Mouse (Mus musculus) forebrain, postnatal 0 days (tissue): ENCODE data around the gene Wdr74. TPM values are rescaled to one million over a fixed set of nuclear protein-coding genes. Genes with fewer than 3 reads are reported as not detected.

ENCODE experiments used
- ATAC-seq: fragments of 200-750 bp; cut with Nextera tagmentation; 2 replicates; pipeline ENCODE4 v1.8.0; 2017; ENCODE audit warnings: mild to moderate bottlenecking, moderate library complexity
- DNase-seq: peaks from one replicate; pipeline ENCODE4 v3.0.0-alpha.2; 2015
- H3K27ac ChIP-seq: fragments of 300-500 bp; sonication (generic); 2 replicates; pipeline ENCODE4 v1.5.1; 2014; ENCODE audit warnings: low read depth, mild to moderate bottlenecking, antibody characterized with exemption, low read length, moderate library complexity, mixed read lengths
- H3K27me3 ChIP-seq: fragments of 300-500 bp; sonication (generic); 2 replicates; pipeline ENCODE4 v1.6.1; 2014; ENCODE audit warnings: mild to moderate bottlenecking, low read length, mixed read lengths; ENCODE audit not compliant: insufficient read depth
- H3K36me3 ChIP-seq: fragments of 300-500 bp; sonication (generic); 2 replicates; pipeline ENCODE4 v1.6.1; 2014; ENCODE audit warnings: mild to moderate bottlenecking, moderate library complexity; ENCODE audit not compliant: insufficient read depth
- H3K4me1 ChIP-seq: fragments of 300-500 bp; sonication (generic); 2 replicates; pipeline ENCODE4 v1.6.1; 2014; ENCODE audit warnings: antibody characterized with exemption; ENCODE audit not compliant: insufficient read depth
- H3K4me2 ChIP-seq: fragments of 300-500 bp; sonication (generic); 2 replicates; pipeline ENCODE4 v1.6.1; 2014; ENCODE audit warnings: low read depth, mild to moderate bottlenecking, moderate library complexity
- H3K4me3 ChIP-seq: fragments of 300-500 bp; sonication (generic); 2 replicates; pipeline ENCODE4 v1.5.1; 2014; ENCODE audit warnings: low read depth, low read length, mixed read lengths
- H3K9ac ChIP-seq: fragments of 300-500 bp; sonication (generic); 2 replicates; pipeline ENCODE4 v1.6.1; 2014; ENCODE audit warnings: mild to moderate bottlenecking
- H3K9me3 ChIP-seq: fragments of 300-500 bp; sonication (generic); 2 replicates; pipeline ENCODE4 v1.6.1; 2016; ENCODE audit warnings: low read length
- CTCF ChIP-seq: sonication (generic); IDR thresholded peaks from 2 replicates; pipeline ENCODE4 v1.5.1; 2016; ENCODE audit warnings: antibody characterized with exemption, control low read depth, low read depth
- WGBS: fragments of 180-500 bp; shearing (Covaris S2); extraction: QIAGEN DNeasy Blood & Tissue Kit; methylation state at CpG from one replicate; pipeline ENCODE4 v1.1.7; 2014; 5-methylcytosine and 5-hydroxymethylcytosine counted together
- polyA plus RNA-seq: library from polyadenylated mRNA; unstranded; fragments of >200 nt; fragmentation: Nextera tagmentation; extraction: Ambion mirVana; gene quantifications from 2 replicates; pipeline ENCODE4 v1.2.1, GENCODE M21; 2015
- total RNA-seq: library from RNA; depleted of rRNA; stranded (reverse); fragments of >200 nt; gene quantifications from 2 replicates; pipeline ENCODE4 v1.2.3, GENCODE M21; 2014

Gene Wdr74
- total and polyA plus RNA-seq, 2 experiments from 2014 or later: 74.1 to 98.7 TPM

DNA sequence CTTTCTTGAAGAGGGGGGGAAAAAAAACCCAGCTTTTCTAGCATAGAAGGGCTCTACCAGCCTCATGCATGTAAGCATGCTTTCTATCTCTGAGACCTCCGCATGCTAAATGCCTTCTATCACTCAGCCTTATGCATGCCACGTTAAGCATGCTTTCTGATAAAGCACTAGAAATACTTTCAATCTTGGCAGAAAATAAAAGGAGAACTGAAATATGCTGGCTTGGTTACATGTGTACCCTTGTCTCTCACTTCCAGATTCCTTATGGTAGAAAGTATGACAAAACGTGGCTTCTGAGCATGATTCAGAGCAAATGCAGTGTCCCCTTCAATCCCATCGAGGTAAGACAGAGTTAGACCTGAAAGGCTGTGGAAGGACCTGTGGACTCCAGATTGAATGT, 27.6 kb downstream of the Wdr74 start:
- peaks cover 6% of the 10 kb centered on the region for H3K4me1 ChIP-seq
- peaks cover 63% of the 10 kb centered on the region for H3K36me3 ChIP-seq
- WGBS: 91% methylated on average over 4 of the region's 4 CpGs
- TF ChIP-seq CTCF: no peak
- 0 out of 2 replicates have a peak, but pooled peaks cover 5% of the 10 kb centered on the region for H3K9me3 ChIP-seq
- H3K4me2 ChIP-seq: no peak overlapping the region
- H3K27ac ChIP-seq: no peak overlapping the region
- DNase-seq (no peak), ATAC-seq (no peak)
- H3K9ac ChIP-seq: no peak overlapping the region
- H3K27me3 ChIP-seq: no peaks in the 10 kb centered on the region
- no peak overlapping the region for H3K4me3 ChIP-seq

DNA sequence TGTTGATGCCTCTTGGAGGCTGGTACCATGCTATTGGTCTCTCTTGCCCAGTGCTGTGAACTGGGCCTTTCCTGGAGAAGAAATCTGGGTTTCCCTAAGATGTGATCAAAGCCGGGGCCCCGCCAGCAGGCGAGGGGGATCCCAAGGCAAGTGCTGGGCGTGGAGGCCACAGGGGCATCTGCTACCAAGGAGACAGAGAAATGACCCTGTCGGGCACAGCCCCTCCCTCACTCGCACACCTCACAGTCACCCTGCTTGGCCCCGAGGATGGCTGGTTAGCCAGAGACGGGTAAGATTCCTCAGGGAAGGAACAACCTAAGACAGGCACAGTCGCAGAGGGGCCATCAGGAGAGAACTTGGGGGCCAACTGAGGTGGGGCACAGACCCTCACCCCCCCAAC, 29.9 kb downstream of the Wdr74 start:
- ATAC-seq: no peak

GRCm38 (mm10) chr19:8770567-8771270, 35.1 kb downstream of the Wdr74 start, which contains the start of gene Tmem223:
Gene Tmem223, plus strand, starts transcription at chr19:8770996.
- Histone ChIP-seq H3K9ac (peak within 1 kb of the TSS; percentile 97), H3K27me3 (no peaks in the 10 kb centered on the region), H3K4me1 (peaks cover 21% of the 10 kb centered on the region), H3K4me2 (peak within 1 kb of the TSS; percentile 62), H3K4me3 (peak within 1 kb of the TSS; percentile 74), H3K9me3 (no peaks in the 10 kb centered on the region), H3K27ac (peak within 1 kb of the TSS; percentile 94), H3K36me3 (peaks cover 48% of the 10 kb centered on the region)
- TF ChIP-seq CTCF: peak; percentile 57
- WGBS: 18% methylated on average over 29 of the region's 29 CpGs
- ATAC-seq: peak; percentile 67
- peak; percentile 89 for DNase-seq

More for the DNA sequence above, 29.9 kb downstream of the Wdr74 start:
- H3K4me2 ChIP-seq: no peak overlapping the region
- no peak for TF ChIP-seq CTCF
- no peak overlapping the region for H3K27ac ChIP-seq
- peaks cover 4% of the 10 kb centered on the region; the same call in 1 of the 2 replicates for H3K4me1 ChIP-seq
- H3K9me3 ChIP-seq: 0 out of 2 replicates have a peak, but pooled peaks cover 5% of the 10 kb centered on the region
- peaks cover 80% of the 10 kb centered on the region for H3K36me3 ChIP-seq
- 99% methylated on average over 9 of the region's 9 CpGs for WGBS
- H3K4me3 ChIP-seq: no peak overlapping the region
- no peak for DNase-seq
- no peak overlapping the region for H3K9ac ChIP-seq
- H3K27me3 ChIP-seq: no peaks in the 10 kb centered on the region

DNA sequence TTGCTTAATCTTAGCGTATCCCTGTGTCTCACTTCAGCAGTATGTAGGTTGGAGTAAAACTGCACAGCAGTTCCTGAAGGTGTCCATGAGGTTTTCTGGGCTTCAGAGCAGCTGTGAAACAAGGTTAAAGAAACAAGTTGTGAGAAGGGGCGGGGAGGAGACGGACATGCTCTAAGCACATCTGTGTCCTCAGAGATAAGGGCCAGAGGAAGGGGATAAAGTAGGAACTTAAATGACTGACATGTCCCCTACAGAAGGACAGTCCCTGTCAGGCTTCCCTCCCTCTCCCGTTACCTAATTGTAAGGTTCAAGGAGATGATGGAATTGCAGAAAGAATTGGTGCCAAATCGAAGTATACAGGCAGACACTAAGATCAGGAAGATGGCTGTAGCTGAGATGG, 37.4 kb downstream of the Wdr74 start:
- Histone ChIP-seq H3K9ac (no peak overlapping the region), H3K4me3 (no peak overlapping the region), H3K27ac (no peak overlapping the region), H3K27me3 (no peaks in the 10 kb centered on the region), H3K36me3 (peaks cover 28% of the 10 kb centered on the region), H3K9me3 (no peaks in the 10 kb centered on the region), H3K4me2 (no peak overlapping the region), H3K4me1 (peaks cover 21% of the 10 kb centered on the region)
- TF ChIP-seq CTCF: no peak
- 87% methylated on average over 5 of the region's 5 CpGs for WGBS
- DNase-seq: no peak
- ATAC-seq: no peak

- 62% methylated on average over 6 of the region's 6 CpGs for WGBS
- Histone ChIP-seq H3K9me3 (no peaks in the 10 kb centered on the region), H3K4me3 (peak overlapping the region; percentile 58; the same call in 1 of the 2 replicates), H3K27me3 (no peaks in the 10 kb centered on the region), H3K36me3 (peaks cover 28% of the 10 kb centered on the region), H3K27ac (no peak overlapping the region), H3K4me1 (peaks cover 21% of the 10 kb centered on the region), H3K9ac (no peak overlapping the region), H3K4me2 (peak overlapping the region; percentile 90)
- ATAC-seq (no peak), DNase-seq (no peak)
- TF ChIP-seq CTCF: no peak
Measured at GRCm38 (mm10) chr19:8773409-8773808, 37.8 kb downstream of the Wdr74 start.

DNA sequence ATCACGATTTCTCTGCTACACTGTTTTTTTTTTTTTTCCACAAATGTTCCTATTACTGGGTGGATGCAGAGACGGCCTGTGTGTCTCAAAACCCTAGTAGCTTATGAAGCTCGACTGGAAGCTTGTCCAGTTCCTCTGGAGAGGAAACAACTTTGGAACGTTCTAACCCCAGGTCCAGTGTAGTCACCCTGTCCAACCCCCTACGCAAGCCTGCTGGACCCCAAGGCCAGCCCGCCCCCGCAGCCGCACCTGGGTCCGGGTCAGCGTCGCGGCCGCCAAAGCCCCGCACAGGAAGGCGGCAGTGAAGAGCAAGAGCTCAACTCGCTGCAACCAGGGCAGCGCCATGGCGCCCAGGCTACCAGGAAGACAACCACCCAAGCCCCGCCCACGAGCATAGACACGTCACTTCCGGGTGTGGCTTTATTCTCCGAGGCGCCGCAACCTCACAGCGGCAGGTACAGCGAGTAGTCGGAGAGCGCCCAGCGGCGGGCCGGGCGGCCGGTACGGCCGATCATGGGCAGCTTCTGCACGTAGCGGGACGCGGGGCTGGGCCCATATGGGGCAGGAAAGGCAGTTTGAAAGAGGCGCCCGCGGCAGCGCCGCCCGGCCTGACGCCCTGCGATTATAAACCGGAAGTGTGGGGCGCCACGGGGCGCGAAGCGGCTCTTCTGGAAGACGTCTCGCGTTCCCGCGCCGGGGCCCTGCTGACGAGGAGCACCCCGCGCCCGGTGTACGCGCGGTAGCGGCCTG, 38.6 kb downstream of the Wdr74 start, which contains the start of gene Tmem179b:
TSS of gene Tmem179b (minus strand) at position 382 of the 750 bp plus-strand sequence.
- Histone ChIP-seq H3K4me1 (peaks cover 21% of the 10 kb centered on the region), H3K4me2 (peak within 1 kb of the TSS; percentile 90), H3K27ac (peak within 1 kb of the TSS; percentile 93), H3K9ac (peak within 1 kb of the TSS; percentile 86), H3K27me3 (no peaks in the 10 kb centered on the region), H3K4me3 (peak within 1 kb of the TSS; percentile 58), H3K36me3 (peaks cover 24% of the 10 kb centered on the region), H3K9me3 (no peaks in the 10 kb centered on the region)
- peak; percentile 97 for DNase-seq
- TF ChIP-seq CTCF: peak; percentile 20; the same call in 1 of the 2 replicates
- ATAC-seq: peak; percentile 95
- under 1% methylated on average over 65 of the region's 68 CpGs for WGBS
